Mouse (Mus musculus) midbrain, embryonic 15.5 days (tissue): Measurements from ENCODE around the gene Agfg2. TPM values are rescaled to one million over a fixed set of nuclear protein-coding genes. Genes with fewer than 3 reads are reported as not detected.

Experiments
- ATAC-seq: fragments of 200-750 bp; cut with Nextera tagmentation; replicated peaks from 2 replicates; pipeline ENCODE4 v1.8.0; 2017; ENCODE audit warnings: moderate TSS enrichment
- H3K27ac ChIP-seq: fragments of 300-500 bp; sonication (generic); 2 replicates; pipeline ENCODE4 v1.5.1; 2015; ENCODE audit warnings: mild to moderate bottlenecking, inconsistent platforms
- H3K27me3 ChIP-seq: fragments of 300-500 bp; sonication (generic); replicated peaks from 2 replicates; pipeline ENCODE4 v1.6.1; 2015; ENCODE audit warnings: inconsistent platforms
- H3K36me3 ChIP-seq: fragments of 300-500 bp; sonication (generic); replicated peaks from 2 replicates; pipeline ENCODE4 v1.6.1; 2015; ENCODE audit warnings: inconsistent platforms
- H3K4me1 ChIP-seq: fragments of 300-500 bp; sonication (generic); 2 replicates; pipeline ENCODE4 v1.6.1; 2015; ENCODE audit warnings: inconsistent platforms
- H3K4me2 ChIP-seq: fragments of 300-500 bp; sonication (generic); 2 replicates; pipeline ENCODE4 v1.6.1; 2015; ENCODE audit warnings: inconsistent platforms, mild to moderate bottlenecking, moderate library complexity
- H3K4me3 ChIP-seq: fragments of 300-500 bp; sonication (generic); 2 replicates; pipeline ENCODE4 v1.5.1; 2015; ENCODE audit warnings: mild to moderate bottlenecking, inconsistent platforms
- H3K9ac ChIP-seq: fragments of 300-500 bp; sonication (generic); 2 replicates; pipeline ENCODE4 v1.6.1; 2015; ENCODE audit warnings: mild to moderate bottlenecking, inconsistent platforms
- H3K9me3 ChIP-seq: fragments of 300-500 bp; sonication (generic); 2 replicates; pipeline ENCODE4 v1.6.1; 2016; ENCODE audit warnings: inconsistent platforms
- WGBS: fragments of 180-500 bp; shearing (Covaris S2); methylation state at CpG from one replicate; pipeline ENCODE4 v1.1.7; 2015; ENCODE audit warnings: mixed read lengths; 5-methylcytosine and 5-hydroxymethylcytosine counted together
- polyA plus RNA-seq: library from polyadenylated mRNA; unstranded; fragments of >200 nt; fragmentation: Nextera tagmentation; extraction: Ambion mirVana; gene quantifications from 2 replicates; pipeline ENCODE4 v1.2.1, GENCODE M21; 2015

Agfg2 gene
- polyA plus RNA-seq, 1 experiment from 2014 or later: 18.3 TPM

DNA sequence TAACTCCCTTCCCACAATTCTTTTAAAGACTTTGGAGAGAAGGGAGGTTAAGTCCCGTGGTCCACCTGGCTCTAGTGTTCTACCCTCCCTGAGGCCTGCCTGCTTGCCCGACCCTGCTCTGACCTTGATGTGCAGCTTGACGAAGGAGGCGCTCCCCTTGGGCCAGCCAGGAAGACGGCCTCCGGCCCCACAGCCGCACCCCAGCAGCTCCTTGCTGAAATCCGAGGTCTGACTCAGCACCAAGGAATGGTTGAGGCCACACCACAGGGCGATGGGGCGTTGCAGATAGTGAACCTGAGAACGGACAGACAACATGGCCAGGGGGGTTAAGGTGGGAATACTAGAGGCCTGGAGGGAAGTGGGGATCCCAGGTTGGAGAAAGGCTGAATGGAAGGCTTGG, 71.0 kb downstream of the Agfg2 start, which contains the start of gene Pcolce:
Gene Pcolce, minus strand, starts transcription at position 235 of the 400 bp plus-strand sequence.
- Histone ChIP-seq H3K36me3 (no peaks in the 10 kb centered on the region), H3K4me1 (peaks cover 4% of the 10 kb centered on the region; the same call in 1 of the 2 replicates), H3K9me3 (no peaks in the 10 kb centered on the region), H3K9ac (no peak within 1 kb of the TSS), H3K27ac (no peak within 1 kb of the TSS), H3K27me3 (no peaks in the 10 kb centered on the region; the same call in 1 of the 2 replicates), H3K4me2 (no peak within 1 kb of the TSS), H3K4me3 (no peak within 1 kb of the TSS)
- ATAC-seq: no peak
- WGBS: 67% methylated on average over 11 of the region's 11 CpGs

GRCm38 (mm10) chr5:137613076-137613475, 71.5 kb downstream of the Agfg2 start:
- H3K4me2 ChIP-seq: no peak overlapping the region
- no peaks in the 10 kb centered on the region for H3K9me3 ChIP-seq
- H3K4me3 ChIP-seq: no peak overlapping the region
- no peak for ATAC-seq
- no peaks in the 10 kb centered on the region for H3K36me3 ChIP-seq
- no peak overlapping the region for H3K9ac ChIP-seq
- WGBS: 70% methylated on average over 5 of the region's 5 CpGs
- no peak overlapping the region for H3K27ac ChIP-seq
- peaks cover 8% of the 10 kb centered on the region; the same call in 1 of the 2 replicates for H3K4me1 ChIP-seq
- no peaks in the 10 kb centered on the region; the same call in 1 of the 2 replicates for H3K27me3 ChIP-seq

GRCm38 (mm10) chr5:137611245-137611602, 73.3 kb downstream of the Agfg2 start:
- H3K27ac ChIP-seq: no peak overlapping the region
- H3K36me3 ChIP-seq: no peaks in the 10 kb centered on the region
- ATAC-seq: no peak
- H3K27me3 ChIP-seq: no peaks in the 10 kb centered on the region; the same call in 1 of the 2 replicates
- no peaks in the 10 kb centered on the region for H3K9me3 ChIP-seq
- WGBS: 27% methylated on average over 6 of the region's 6 CpGs
- H3K9ac ChIP-seq: no peak overlapping the region
- peaks cover 12% of the 10 kb centered on the region; the same call in 1 of the 2 replicates for H3K4me1 ChIP-seq
- no peak overlapping the region for H3K4me2 ChIP-seq
- H3K4me3 ChIP-seq: no peak overlapping the region

DNA sequence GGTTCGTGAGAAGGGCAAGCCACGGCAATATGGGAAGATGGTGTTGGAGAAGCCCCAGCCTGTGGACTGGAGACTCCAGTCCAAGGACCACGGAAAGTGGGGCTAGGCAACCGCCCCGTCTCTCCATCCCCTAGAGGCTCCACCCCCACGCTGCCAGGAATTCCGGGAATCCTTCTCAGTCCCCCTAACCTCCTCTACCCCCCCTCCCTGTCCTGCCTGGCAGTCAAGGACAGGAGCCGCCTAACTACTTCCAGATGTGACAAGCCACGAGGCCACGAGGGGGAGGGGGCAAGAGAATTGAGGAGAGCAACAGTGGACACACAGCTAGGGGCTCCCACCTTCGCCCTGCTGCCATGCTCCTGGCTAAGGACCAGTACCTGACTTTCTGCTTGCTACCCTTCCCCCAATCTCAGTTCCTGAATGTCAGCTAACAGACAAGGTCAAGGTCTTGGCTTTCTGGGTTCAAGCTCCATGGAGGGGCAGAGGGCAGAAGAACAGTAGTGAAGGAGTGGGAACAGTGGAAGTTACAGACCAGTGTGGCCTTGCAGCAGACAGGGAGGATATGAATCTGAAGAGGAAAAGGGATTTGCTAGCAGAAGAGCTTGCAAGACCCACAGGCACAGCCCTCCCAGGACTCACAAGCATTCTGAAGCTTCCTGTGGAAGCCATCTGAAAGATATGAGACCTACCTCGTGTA, 73.8 kb downstream of the Agfg2 start:
- Histone ChIP-seq H3K9me3 (no peaks in the 10 kb centered on the region), H3K36me3 (no peaks in the 10 kb centered on the region), H3K27me3 (no peaks in the 10 kb centered on the region; the same call in 1 of the 2 replicates), H3K9ac (no peak overlapping the region), H3K4me1 (peaks cover 12% of the 10 kb centered on the region; the same call in 1 of the 2 replicates), H3K4me2 (no peak overlapping the region), H3K4me3 (no peak overlapping the region), H3K27ac (no peak overlapping the region)
- no peak for ATAC-seq
- 17% methylated on average over 12 of the region's 12 CpGs for WGBS

DNA sequence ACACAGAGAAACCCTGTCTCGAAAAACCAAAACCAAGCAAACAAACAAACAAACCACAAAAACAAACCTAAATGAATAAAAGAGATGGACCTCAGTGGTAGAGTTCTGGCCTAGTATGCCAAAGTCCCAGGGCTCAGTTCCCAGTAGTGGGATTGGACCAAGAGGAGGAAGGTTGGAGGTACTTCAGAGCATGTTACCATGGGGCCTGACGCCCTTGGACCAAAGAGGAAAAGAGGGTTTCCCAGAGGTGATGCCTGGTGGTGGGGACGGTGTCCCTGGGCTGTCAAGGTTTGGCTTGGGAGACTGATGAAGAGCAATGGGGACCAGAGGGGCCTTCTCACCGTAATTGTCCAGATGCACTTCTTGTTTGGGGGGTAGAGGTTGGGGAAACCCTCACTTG, 74.5 kb downstream of the Agfg2 start:
- no peak overlapping the region for H3K9ac ChIP-seq
- peaks cover 12% of the 10 kb centered on the region; the same call in 1 of the 2 replicates for H3K4me1 ChIP-seq
- ATAC-seq: no peak
- no peak overlapping the region for H3K4me3 ChIP-seq
- H3K27ac ChIP-seq: no peak overlapping the region
- H3K4me2 ChIP-seq: no peak overlapping the region
- 79% methylated on average over 4 of the region's 4 CpGs for WGBS
- no peaks in the 10 kb centered on the region for H3K36me3 ChIP-seq
- H3K9me3 ChIP-seq: no peaks in the 10 kb centered on the region
- no peaks in the 10 kb centered on the region; the same call in 1 of the 2 replicates for H3K27me3 ChIP-seq

DNA sequence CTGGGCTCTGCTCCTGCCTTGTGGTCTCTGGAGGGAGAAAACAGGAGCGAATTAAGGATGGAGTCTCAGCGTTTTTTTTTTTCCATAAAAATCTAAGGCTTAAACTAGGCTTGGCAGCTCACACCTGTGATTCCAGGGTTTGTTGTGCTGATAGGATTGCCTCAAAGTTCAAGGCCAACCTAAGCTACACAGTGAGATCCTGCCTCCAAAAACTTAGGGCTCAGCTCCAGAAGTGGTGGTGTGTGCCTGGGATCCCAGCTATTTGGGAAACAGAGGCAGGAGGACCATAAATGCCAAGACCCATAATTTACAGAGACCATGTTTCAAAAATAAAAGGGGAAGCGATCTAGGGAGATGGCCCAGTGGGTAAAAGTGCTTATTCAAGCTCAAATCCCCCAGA, 75.2 kb downstream of the Agfg2 start:
- H3K27me3 ChIP-seq: no peaks in the 10 kb centered on the region; the same call in 1 of the 2 replicates
- H3K36me3 ChIP-seq: no peaks in the 10 kb centered on the region
- H3K4me1 ChIP-seq: peaks cover 12% of the 10 kb centered on the region; the same call in 1 of the 2 replicates
- no peak overlapping the region for H3K4me3 ChIP-seq
- no peaks in the 10 kb centered on the region for H3K9me3 ChIP-seq
- WGBS: 72% methylated on average over 3 of the region's 3 CpGs
- H3K4me2 ChIP-seq: no peak overlapping the region
- H3K27ac ChIP-seq: no peak overlapping the region
- H3K9ac ChIP-seq: no peak overlapping the region
- no peak for ATAC-seq

- no peak overlapping the region for H3K9ac ChIP-seq
- H3K4me2 ChIP-seq: peak overlapping the region; percentile 31
- no peaks in the 10 kb centered on the region; the same call in 1 of the 2 replicates for H3K27me3 ChIP-seq
- WGBS: 24% methylated on average over 22 of the region's 23 CpGs
- ATAC-seq: no peak
- H3K27ac ChIP-seq: no peak overlapping the region
- peaks cover 12% of the 10 kb centered on the region; the same call in 1 of the 2 replicates for H3K4me1 ChIP-seq
- no peaks in the 10 kb centered on the region for H3K36me3 ChIP-seq
- peak overlapping the region; percentile 10; the same call in 1 of the 2 replicates for H3K4me3 ChIP-seq
- no peaks in the 10 kb centered on the region for H3K9me3 ChIP-seq
Measured at GRCm38 (mm10) chr5:137608654-137609190, 75.8 kb downstream of the Agfg2 start.

DNA sequence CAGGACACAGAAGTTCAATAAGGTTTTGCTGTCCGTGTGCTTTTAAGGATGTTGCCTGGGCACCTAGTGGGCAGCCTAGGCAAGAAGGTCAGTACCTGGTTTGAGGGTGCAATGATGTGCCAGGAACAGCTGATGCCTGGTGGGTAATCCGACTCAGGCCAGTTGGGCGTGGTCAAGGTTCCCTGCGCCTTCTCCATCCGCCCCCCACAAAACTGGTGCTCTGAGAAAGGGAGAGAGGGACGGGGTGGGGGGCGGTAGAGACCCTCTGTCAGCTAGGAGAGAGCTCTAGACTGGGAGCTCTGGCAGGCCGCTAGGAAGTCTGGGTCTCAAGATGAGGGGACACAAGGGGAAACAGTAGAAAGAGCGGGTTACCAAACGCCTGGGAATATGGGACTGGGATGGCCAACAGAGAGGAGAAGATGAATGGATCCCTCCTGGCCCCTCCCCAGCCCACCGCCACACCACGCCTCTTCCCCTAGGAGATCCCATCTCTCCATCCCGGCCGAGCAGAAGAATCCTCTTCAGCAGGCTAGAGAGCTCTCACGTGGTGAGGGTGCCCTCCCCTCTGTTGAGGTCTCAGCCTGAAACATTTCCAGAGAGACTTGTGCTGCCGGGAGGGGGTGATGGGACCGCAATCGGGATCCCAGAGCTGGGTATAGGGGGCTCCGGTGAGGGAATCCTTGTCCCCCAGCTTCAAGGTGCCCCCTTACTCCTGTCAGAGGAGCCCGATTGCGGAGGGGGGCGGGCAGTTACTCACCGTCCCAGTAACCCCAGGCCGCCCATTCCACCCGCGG, 76.5 kb downstream of the Agfg2 start:
- peak overlapping the region; percentile 10; the same call in 1 of the 2 replicates for H3K4me3 ChIP-seq
- no peak for ATAC-seq
- H3K4me2 ChIP-seq: peak overlapping the region; percentile 31
- H3K4me1 ChIP-seq: peaks cover 12% of the 10 kb centered on the region; the same call in 1 of the 2 replicates
- no peaks in the 10 kb centered on the region for H3K36me3 ChIP-seq
- 12% methylated on average over 26 of the region's 26 CpGs for WGBS
- no peak overlapping the region for H3K27ac ChIP-seq
- 0 out of 2 replicates have a peak overlapping the region, but pooled peaks have one; percentile 16 for H3K9ac ChIP-seq
- H3K9me3 ChIP-seq: no peaks in the 10 kb centered on the region
- no peaks in the 10 kb centered on the region; the same call in 1 of the 2 replicates for H3K27me3 ChIP-seq

GRCm38 (mm10) chr5:137601365-137601729, 83.2 kb downstream of the Agfg2 start:
- Histone ChIP-seq H3K9me3 (no peaks in the 10 kb centered on the region), H3K27ac (peak overlapping the region; percentile 20; the same call in 1 of the 2 replicates), H3K36me3 (0 out of 2 replicates have a peak, but pooled peaks cover 3% of the 10 kb centered on the region), H3K4me1 (peaks cover 33% of the 10 kb centered on the region), H3K4me3 (peak overlapping the region; percentile 78), H3K9ac (peak overlapping the region; percentile 41), H3K27me3 (no peaks in the 10 kb centered on the region), H3K4me2 (peak overlapping the region; percentile 95)
- no peak for ATAC-seq
- WGBS: 1% methylated on average over 22 of the region's 22 CpGs

DNA sequence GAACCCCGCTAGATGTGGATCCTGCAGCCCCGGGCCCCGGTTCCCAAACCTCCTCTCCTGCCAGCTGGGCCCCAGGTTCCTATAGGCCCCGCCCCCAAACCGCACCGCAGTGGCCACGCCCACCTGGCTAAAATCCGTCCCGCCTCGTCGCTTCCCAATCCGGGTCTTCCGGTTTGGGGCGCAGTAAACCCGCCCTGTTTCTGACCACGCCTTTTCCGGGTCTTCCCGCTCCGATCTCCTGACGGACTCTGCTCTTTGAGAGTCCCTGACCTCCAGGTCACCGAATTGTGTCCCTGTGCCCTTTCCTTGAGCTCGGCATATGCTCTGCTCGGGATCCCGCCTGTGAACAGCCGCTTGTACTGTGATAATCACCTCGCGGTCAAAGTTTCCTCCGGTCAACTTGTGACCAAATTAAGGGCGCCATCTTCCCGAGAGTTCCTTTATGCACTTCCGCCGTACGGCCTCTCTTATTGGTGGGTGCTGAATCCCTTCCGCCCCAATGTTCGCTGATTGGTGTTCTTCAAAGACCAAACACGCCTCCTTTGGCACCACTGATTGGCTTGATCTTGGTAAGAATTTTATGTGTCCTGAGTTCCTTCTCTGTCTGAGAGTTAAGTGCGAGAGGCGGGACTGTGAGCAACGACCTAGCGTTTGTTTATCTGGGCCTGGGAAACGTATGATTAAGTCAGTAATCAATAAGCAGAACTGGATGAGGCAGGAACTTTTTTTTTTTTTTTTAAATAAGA, 83.7 kb downstream of the Agfg2 start, which contains the start of gene Mospd3:
Gene Mospd3, minus strand, starts transcription at position 440 of the 746 bp plus-strand sequence.
- H3K36me3 ChIP-seq: 0 out of 2 replicates have a peak, but pooled peaks cover 3% of the 10 kb centered on the region
- H3K27me3 ChIP-seq: no peaks in the 10 kb centered on the region
- H3K27ac ChIP-seq: peak within 1 kb of the TSS; percentile 89
- ATAC-seq: peak; percentile 95
- WGBS: under 1% methylated on average over 41 of the region's 41 CpGs
- H3K4me1 ChIP-seq: peaks cover 33% of the 10 kb centered on the region
- H3K9me3 ChIP-seq: no peaks in the 10 kb centered on the region
- H3K4me3 ChIP-seq: peak within 1 kb of the TSS; percentile 78
- peak within 1 kb of the TSS; percentile 95 for H3K9ac ChIP-seq
- H3K4me2 ChIP-seq: peak within 1 kb of the TSS; percentile 95
